Mouse (Mus musculus) fibroblast of lung, adult 2 months (primary cell): ENCODE results near the gene St5.
A peak's percentile ranks its signal among the peaks of the same experiment; 100 is the strongest.

Source experiments
- DNase-seq: peaks from one replicate; pipeline ENCODE4 v3.0.0-alpha.2; 2011; ENCODE audit warnings: low read depth

St5 gene

GRCm38 (mm10) chr7:109641102-109641501 is 62.3 kb downstream of the St5 start:
- no peak for DNase-seq

- peak; percentile 70 for DNase-seq
These were observed 66.0 kb downstream of the St5 start for GRCm38 (mm10) chr7:109637391-109637790.

GRCm38 (mm10) chr7:109636086-109636792 is 67.2 kb downstream of the St5 start:
- no peak for DNase-seq

GRCm38 (mm10) chr7:109633404-109634085 is 69.9 kb downstream of the St5 start:
- no peak for DNase-seq

- DNase-seq = no peak
These were observed 72.1 kb downstream of the St5 start for GRCm38 (mm10) chr7:109631330-109631729.

- DNase-seq = no peak
These were observed 73.3 kb downstream of the St5 start for GRCm38 (mm10) chr7:109629871-109630778.

GRCm38 (mm10) chr7:109628935-109629609 is 74.3 kb downstream of the St5 start:
- DNase-seq = no peak

GRCm38 (mm10) chr7:109627851-109628250 is 75.6 kb downstream of the St5 start:
- DNase-seq = no peak

- no peak for DNase-seq
These were observed 81.1 kb downstream of the St5 start for GRCm38 (mm10) chr7:109622234-109622838.

- no peak for DNase-seq
These were observed 82.4 kb downstream of the St5 start for GRCm38 (mm10) chr7:109620967-109621366.

GRCm38 (mm10) chr7:109620288-109620687 is 83.1 kb downstream of the St5 start:
- no peak for DNase-seq

GRCm38 (mm10) chr7:109618721-109619120 is 84.7 kb downstream of the St5 start:
- no peak for DNase-seq

GRCm38 (mm10) chr7:109617838-109618237 is 85.6 kb downstream of the St5 start:
- no peak for DNase-seq

GRCm38 (mm10) chr7:109616034-109616979 is 87.1 kb downstream of the St5 start:
- DNase-seq = no peak

GRCm38 (mm10) chr7:109615601-109616000 is 87.8 kb downstream of the St5 start:
- DNase-seq = no peak

GRCm38 (mm10) chr7:109614939-109615338 is 88.5 kb downstream of the St5 start:
- DNase-seq = no peak

- no peak for DNase-seq
These were observed 89.8 kb downstream of the St5 start for GRCm38 (mm10) chr7:109613531-109614021.

- DNase-seq = no peak
These were observed 90.4 kb downstream of the St5 start for GRCm38 (mm10) chr7:109613051-109613450.

GRCm38 (mm10) chr7:109612531-109612930 is 90.9 kb downstream of the St5 start:
- DNase-seq = no peak

GRCm38 (mm10) chr7:109610348-109610747 is 93.1 kb downstream of the St5 start:
- DNase-seq = no peak
